Mouse (Mus musculus) liver, embryonic 16.5 days (tissue): Measurements from ENCODE around the gene Ccdc126. TPM values are rescaled to one million over a fixed set of nuclear protein-coding genes. Genes with fewer than 3 reads are reported as not detected.
A peak's percentile ranks its signal among the peaks of the same experiment; 100 is the strongest.
"Not testable (repeated sequence)": the region's sequence is repeated elsewhere in the genome, so short reads cannot be mapped to it uniquely, and the experiment has no call there.

ENCODE experiments used
- ATAC-seq: fragments of 200-750 bp; cut with Nextera tagmentation; 2 replicates; pipeline ENCODE4 v1.8.0; 2017; ENCODE audit warnings: low read depth, mild to moderate bottlenecking, moderate number of reproducible peaks, moderate library complexity
- H3K27ac ChIP-seq: fragments of 300-500 bp; sonication (generic); 2 replicates; pipeline ENCODE4 v1.5.1; 2014; ENCODE audit warnings: mild to moderate bottlenecking, low read length
- H3K27me3 ChIP-seq: fragments of 300-500 bp; sonication (generic); 2 replicates; pipeline ENCODE4 v1.6.1; 2014; ENCODE audit warnings: low read depth, low read length, mixed read lengths; ENCODE audit not compliant: control insufficient read depth, insufficient read depth
- H3K36me3 ChIP-seq: fragments of 300-500 bp; sonication (generic); 2 replicates; pipeline ENCODE4 v1.6.1; 2014; ENCODE audit warnings: mild to moderate bottlenecking; ENCODE audit not compliant: control insufficient read depth, insufficient read depth
- H3K4me1 ChIP-seq: fragments of 300-500 bp; sonication (generic); 2 replicates; pipeline ENCODE4 v1.6.1; 2014; ENCODE audit warnings: low read depth, low read length, mixed read lengths; ENCODE audit not compliant: control insufficient read depth
- H3K4me2 ChIP-seq: fragments of 300-500 bp; sonication (generic); 2 replicates; pipeline ENCODE4 v1.6.1; 2014; ENCODE audit warnings: low read depth, low read length, mixed read lengths
- H3K4me3 ChIP-seq: fragments of 300-500 bp; sonication (generic); 2 replicates; pipeline ENCODE4 v1.5.1; 2014; ENCODE audit warnings: low read depth, mild to moderate bottlenecking, low read length
- H3K9ac ChIP-seq: fragments of 300-500 bp; sonication (generic); 2 replicates; pipeline ENCODE4 v1.6.1; 2014; ENCODE audit warnings: low read depth, low read length
- H3K9me3 ChIP-seq: fragments of 300-500 bp; sonication (generic); replicated peaks from 2 replicates; pipeline ENCODE4 v1.6.1; 2016; ENCODE audit warnings: low read length; ENCODE audit not compliant: control insufficient read depth
- WGBS: fragments of 180-500 bp; shearing (Covaris S2); extraction: QIAGEN DNeasy Blood & Tissue Kit; methylation state at CpG from one replicate; pipeline ENCODE4 v1.1.7; 2014; ENCODE audit not compliant: insufficient replicate concordance; 5-methylcytosine and 5-hydroxymethylcytosine counted together
- polyA plus RNA-seq: library from polyadenylated mRNA; unstranded; fragments of >200 nt; fragmentation: Nextera tagmentation; extraction: Ambion mirVana; gene quantifications from 2 replicates; pipeline ENCODE4 v1.2.1, GENCODE M21; 2015

Gene Ccdc126
- polyA plus RNA-seq, 1 experiment from 2014 or later: 1.9 TPM

- Histone ChIP-seq H3K9ac (no peak overlapping the region), H3K4me1 (no peaks in the 10 kb centered on the region), H3K36me3 (no peaks in the 10 kb centered on the region), H3K4me3 (no peak overlapping the region), H3K4me2 (no peak overlapping the region), H3K27ac (no peak overlapping the region), H3K27me3 (no peaks in the 10 kb centered on the region), H3K9me3 (no peaks in the 10 kb centered on the region)
- ATAC-seq: no peak
Measured at GRCm38 (mm10) chr6:49298286-49298685, 20.8 kb upstream of the Ccdc126 start.

GRCm38 (mm10) chr6:49314821-49315220 lies 4.3 kb upstream of the Ccdc126 start:
- WGBS: 35% methylated on average over 3 of the region's 3 CpGs
- H3K9ac ChIP-seq, ATAC-seq, H3K4me3 ChIP-seq, H3K4me1 ChIP-seq, H3K9me3 ChIP-seq, H3K27ac ChIP-seq, H3K4me2 ChIP-seq, H3K27me3 ChIP-seq, H3K36me3 ChIP-seq: not testable (repeated sequence)

DNA sequence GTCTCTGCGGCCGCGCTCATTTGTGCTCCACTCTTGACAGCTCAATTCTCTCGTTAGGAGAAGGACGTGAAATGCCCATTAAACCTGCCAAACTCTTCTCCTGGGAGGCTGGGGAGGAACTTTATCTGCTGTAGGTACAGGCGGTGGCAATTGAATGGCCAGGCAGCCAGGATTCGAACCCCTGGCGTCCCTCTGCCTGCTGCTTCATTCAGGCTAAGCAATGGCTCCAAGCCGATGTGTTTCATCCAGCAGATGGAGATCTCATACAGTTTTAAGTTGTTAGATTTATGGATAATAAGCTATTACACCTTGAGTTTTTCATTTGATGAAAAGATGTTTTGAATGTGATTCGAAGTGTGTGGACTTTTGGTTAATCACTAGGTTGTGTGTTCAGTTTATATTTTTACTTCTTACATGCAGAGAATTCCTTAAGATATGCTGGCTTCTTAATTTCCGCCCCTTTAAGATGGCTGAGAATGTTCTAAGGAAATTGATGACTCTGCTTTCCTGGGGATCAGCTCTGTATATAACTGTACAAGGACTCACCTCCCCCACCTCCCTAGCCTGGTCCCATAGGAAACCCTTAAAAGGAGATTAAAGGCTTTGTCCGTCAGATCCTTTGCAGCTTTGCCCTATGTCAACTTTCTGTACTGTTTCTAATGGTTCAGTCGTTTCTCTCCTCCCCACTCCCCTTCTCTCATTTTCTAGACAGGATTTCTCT lies 681 bp downstream of the Ccdc126 start:
- H3K4me2 ChIP-seq: peak overlapping the region; percentile 96
- no peaks in the 10 kb centered on the region for H3K9me3 ChIP-seq
- whole genome bisulfite sequencing: 13% methylated on average over 13 of the region's 13 CpGs
- H3K36me3 ChIP-seq: no peaks in the 10 kb centered on the region
- peak overlapping the region; percentile 81 for H3K9ac ChIP-seq
- H3K27me3 ChIP-seq: no peaks in the 10 kb centered on the region
- ATAC-seq: no peak
- peak overlapping the region; percentile 64 for H3K27ac ChIP-seq
- peak overlapping the region; percentile 78 for H3K4me3 ChIP-seq
- H3K4me1 ChIP-seq: peaks cover 3% of the 10 kb centered on the region

DNA sequence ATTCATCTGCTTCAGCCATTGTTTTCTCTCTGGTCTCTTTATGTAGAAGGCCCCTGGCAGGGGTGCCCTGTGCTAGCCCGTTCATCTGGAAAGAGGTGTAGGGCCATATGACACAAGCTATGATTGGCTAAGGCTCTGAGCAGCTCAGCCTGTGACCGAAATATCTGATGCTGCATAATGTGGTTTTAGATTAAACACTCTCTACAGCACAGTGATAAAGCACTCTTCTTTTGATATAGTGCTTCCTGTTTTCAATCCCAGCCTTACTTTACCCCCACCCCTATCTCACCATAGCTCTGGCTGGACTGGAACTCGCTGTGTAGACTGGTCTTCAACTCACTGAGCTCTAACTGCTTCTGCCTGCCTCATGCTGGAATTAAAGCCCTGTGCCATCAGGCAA lies 2.3 kb downstream of the Ccdc126 start:
- H3K9me3 ChIP-seq: no peaks in the 10 kb centered on the region
- H3K9ac ChIP-seq: no peak overlapping the region
- no peak for ATAC-seq
- H3K27me3 ChIP-seq: no peaks in the 10 kb centered on the region
- WGBS: 29% methylated on average over 3 of the region's 3 CpGs
- H3K4me2 ChIP-seq: no peak overlapping the region
- peaks cover 3% of the 10 kb centered on the region for H3K4me1 ChIP-seq
- no peaks in the 10 kb centered on the region for H3K36me3 ChIP-seq
- H3K4me3 ChIP-seq: no peak overlapping the region
- no peak overlapping the region for H3K27ac ChIP-seq

- H3K9ac ChIP-seq: no peak overlapping the region
- no peaks in the 10 kb centered on the region for H3K9me3 ChIP-seq
- H3K27ac ChIP-seq: no peak overlapping the region
- H3K36me3 ChIP-seq: no peaks in the 10 kb centered on the region
- no peaks in the 10 kb centered on the region for H3K27me3 ChIP-seq
- H3K4me3 ChIP-seq: no peak overlapping the region
- no peak for ATAC-seq
- H3K4me2 ChIP-seq: no peak overlapping the region
- H3K4me1 ChIP-seq: peaks cover 3% of the 10 kb centered on the region
Measured at GRCm38 (mm10) chr6:49322056-49322455, 3.0 kb downstream of the Ccdc126 start.

DNA sequence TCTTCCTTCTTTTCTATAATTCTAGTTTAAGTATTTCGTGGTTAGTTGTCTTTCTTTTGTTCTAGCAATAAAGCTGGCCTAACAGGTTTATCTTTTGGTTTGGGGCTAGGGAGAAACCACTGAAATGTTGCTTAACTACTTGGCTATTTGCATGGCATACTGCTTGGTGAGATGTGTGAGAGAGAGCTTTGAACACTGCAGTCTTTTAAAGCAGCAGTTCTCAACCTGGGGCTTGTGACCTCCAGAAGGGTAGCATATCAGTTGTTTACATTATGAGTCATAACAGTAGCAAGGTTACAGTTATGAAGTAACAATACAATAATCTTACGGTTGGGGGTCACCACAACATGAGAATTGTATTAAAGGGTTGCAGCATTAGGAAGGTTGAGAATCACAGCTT lies 3.9 kb downstream of the Ccdc126 start:
- Histone ChIP-seq H3K27ac (no peak overlapping the region), H3K9ac (no peak overlapping the region), H3K4me1 (peaks cover 3% of the 10 kb centered on the region), H3K4me2 (no peak overlapping the region), H3K36me3 (no peaks in the 10 kb centered on the region), H3K9me3 (no peaks in the 10 kb centered on the region), H3K4me3 (no peak overlapping the region), H3K27me3 (no peaks in the 10 kb centered on the region)
- ATAC-seq: no peak
- WGBS: 46% methylated on average over 2 of the region's 2 CpGs

DNA sequence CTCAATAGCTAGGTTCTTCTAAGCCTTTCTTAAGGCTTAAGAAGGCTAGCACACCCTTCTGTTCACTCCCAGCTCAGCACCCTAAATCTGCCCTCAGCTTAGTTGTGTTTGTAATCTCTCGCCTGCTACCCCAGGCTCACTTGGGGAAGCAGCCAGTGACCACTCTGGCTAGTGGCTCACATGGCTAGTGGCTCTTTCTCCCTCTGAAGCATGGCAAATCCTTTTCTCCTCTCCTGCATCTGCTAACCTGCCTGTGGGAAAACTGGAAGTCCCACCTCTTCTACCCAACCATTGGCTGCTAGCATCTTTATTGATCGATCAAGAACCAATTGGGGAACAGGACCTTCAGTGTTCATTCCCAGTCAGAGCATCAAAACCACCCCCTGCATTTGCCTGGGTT lies 5.5 kb downstream of the Ccdc126 start:
- no peaks in the 10 kb centered on the region for H3K27me3 ChIP-seq
- 60% methylated on average over 2 of the region's 2 CpGs for WGBS
- ATAC-seq: no peak
- H3K9me3 ChIP-seq: no peaks in the 10 kb centered on the region
- H3K9ac ChIP-seq: no peak overlapping the region
- peaks cover 3% of the 10 kb centered on the region for H3K4me1 ChIP-seq
- H3K4me2 ChIP-seq: no peak overlapping the region
- H3K27ac ChIP-seq: no peak overlapping the region
- H3K4me3 ChIP-seq: no peak overlapping the region
- H3K36me3 ChIP-seq: no peaks in the 10 kb centered on the region

DNA sequence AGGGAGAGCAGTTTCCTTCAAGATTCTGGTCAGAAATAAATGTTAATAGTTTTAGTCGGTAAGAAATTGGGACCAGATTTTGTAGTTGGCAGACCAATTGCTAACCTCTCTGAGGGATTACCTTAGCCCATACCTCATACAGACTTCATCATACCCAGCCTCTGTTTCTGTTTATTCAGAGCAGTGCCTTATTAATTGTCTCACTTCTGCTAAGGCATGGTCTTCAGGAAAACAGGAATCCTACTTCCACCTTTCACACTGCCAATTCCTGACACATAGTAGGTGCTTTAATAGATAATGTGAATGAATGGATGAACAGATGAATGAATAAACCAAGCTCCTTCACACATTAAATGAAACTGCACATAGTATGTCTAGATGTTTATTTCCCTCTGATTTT lies 6.2 kb downstream of the Ccdc126 start:
- 81% methylated on average over 1 of the region's 1 CpGs for WGBS
- no peak for ATAC-seq
- H3K36me3 ChIP-seq: no peaks in the 10 kb centered on the region
- no peaks in the 10 kb centered on the region for H3K9me3 ChIP-seq
- no peaks in the 10 kb centered on the region; the same call in none of the 2 replicates for H3K4me1 ChIP-seq
- H3K4me2 ChIP-seq: no peak overlapping the region
- no peaks in the 10 kb centered on the region for H3K27me3 ChIP-seq
- H3K27ac ChIP-seq: no peak overlapping the region
- H3K9ac ChIP-seq: no peak overlapping the region
- no peak overlapping the region for H3K4me3 ChIP-seq

DNA sequence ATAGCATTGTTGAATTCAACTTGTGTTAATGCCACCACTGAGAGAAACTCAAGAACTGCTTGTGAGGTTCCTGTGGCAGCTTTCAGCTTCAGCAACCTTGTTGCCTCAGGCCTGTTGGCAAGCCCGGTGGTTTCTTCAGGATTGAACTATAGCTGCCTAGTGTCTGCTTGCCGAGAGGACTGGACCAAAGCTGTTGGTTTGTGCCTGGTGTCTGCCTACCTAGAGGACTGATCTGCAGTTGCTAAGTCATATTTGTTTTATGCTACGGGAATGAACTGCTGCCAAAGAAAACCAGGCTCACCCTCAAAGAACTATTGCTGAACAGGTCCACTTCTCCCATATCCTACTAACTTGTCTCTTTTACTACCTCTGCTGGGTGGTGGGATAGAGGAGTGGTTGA lies 7.8 kb downstream of the Ccdc126 start:
- H3K4me2 ChIP-seq: no peak overlapping the region
- H3K27ac ChIP-seq: no peak overlapping the region
- no peaks in the 10 kb centered on the region for H3K36me3 ChIP-seq
- no peaks in the 10 kb centered on the region for H3K9me3 ChIP-seq
- H3K4me3 ChIP-seq: no peak overlapping the region
- H3K4me1 ChIP-seq: no peaks in the 10 kb centered on the region
- no peak for ATAC-seq
- H3K9ac ChIP-seq: no peak overlapping the region
- 52% methylated on average over 3 of the region's 3 CpGs for WGBS
- H3K27me3 ChIP-seq: no peaks in the 10 kb centered on the region
